10 mouse cellular contexts compared by ENCODE assay signal in the genomic region with DNA sequence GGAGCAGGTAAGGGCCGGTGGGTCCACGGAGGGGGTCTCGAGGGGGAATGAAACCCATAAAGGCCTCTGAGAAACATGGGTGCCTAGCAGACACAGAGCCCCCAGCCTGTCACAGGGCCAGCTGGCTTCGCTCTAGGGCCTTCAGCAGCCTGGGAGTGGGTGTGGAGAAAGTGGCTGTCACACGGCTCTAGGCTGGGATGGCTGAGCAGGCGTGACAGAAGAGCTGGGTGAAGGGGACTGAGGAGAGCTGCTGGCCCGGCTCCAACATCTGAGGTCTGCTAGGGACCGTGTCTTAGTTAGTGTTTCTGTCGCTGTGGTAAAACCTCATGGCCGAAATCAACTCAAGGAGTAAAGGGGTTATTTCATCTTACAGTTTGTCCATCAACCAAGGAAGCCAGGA. TPM values are rescaled to one million over a fixed set of nuclear protein-coding genes. Genes with fewer than 3 reads are reported as not detected.
DNase-seq lines count a peak whose midpoint lies in the region; ATAC-seq and TF ChIP-seq lines count a peak whose summit lies in the region.
"Had no signal": no experiment of that assay in that cellular context is flagged by ENCODE, and none has a peak within 500 bp of the region (broad histone marks: within the 10 kb centered on the region; RNA-seq: fewer than 3 reads in every experiment).

No protein-coding gene starts in this region.

- no peak for TF ChIP-seq POLR2A in lung, adult 2 months (IDR thresholded peaks at IDR 0.05; ENCODE audit: borderline replicate concordance, extremely low read depth, low read depth, low read length)

- no peak overlapping the region; the same call in 1 of the 2 replicates for H3K4me2 ChIP-seq in lung, embryonic 14.5 days

- H3K9me3 ChIP-seq in lung, embryonic 14.5 days (ENCODE audit: low read depth, low read length), result no peaks in the 10 kb centered on the region

- TF ChIP-seq CTCF in lung, embryonic 14.5 days (IDR thresholded peaks at IDR 0.05; ENCODE audit: low read depth), result no peak
- TF ChIP-seq CTCF in lung, adult 2 months (IDR thresholded peaks at IDR 0.05; ENCODE audit: insufficient read depth, low read length), result no peak

- 36% methylated on average over 10 of the region's 10 CpGs for WGBS in lung, embryonic 14.5 days
- WGBS in lung, adult 2 months, result 52% methylated on average over 10 of the region's 10 CpGs

- peaks cover 15% of the 10 kb centered on the region; the same call in 1 of the 2 replicates for H3K27me3 ChIP-seq in lung, embryonic 14.5 days (ENCODE audit: insufficient read depth, low read length)

- H3K27ac ChIP-seq in lung, embryonic 14.5 days (ENCODE audit: low read depth), result peak overlapping the region; percentile 69
- H3K27ac ChIP-seq: liver, embryonic 14.5 days had no signal

- no peak for DNase-seq in frontal cortex, postnatal 14 days (ENCODE audit: low spot score in 2 of 2)
- DNase-seq in lung, embryonic 14.5 days, result peak; percentile 91
- no peak for DNase-seq in lung, adult 2 months
- DNase-seq in frontal cortex, postnatal 36 days (ENCODE audit: low spot score in 2 of 2), result peak; percentile 71 to 77
- peak; percentile 55 to 56 for DNase-seq in right cerebral cortex, adult 2 months (ENCODE audit: low spot score in 2 of 2)
- DNase-seq in gastrocnemius, postnatal 4 days (ENCODE audit: low spot score in 2 of 2), result no peak
- DNase-seq in thymus, adult 18-20 months, result no peak
- DNase-seq: B cell, adult 2 months had no signal

- H3K4me3 ChIP-seq in lung, embryonic 14.5 days (ENCODE audit: low read depth, low read length), result no peak overlapping the region
- H3K4me3 ChIP-seq in lung, adult 2 months (replicated peaks; ENCODE audit: extremely low read depth, low read depth, low read length), result no peak overlapping the region

- H3K9ac ChIP-seq in lung, embryonic 14.5 days, result no peak overlapping the region
- H3K9ac ChIP-seq: liver, embryonic 14.5 days had no signal

- H3K36me3 ChIP-seq in lung, embryonic 14.5 days (ENCODE audit: insufficient read depth), result no peaks in the 10 kb centered on the region

- ATAC-seq in frontal cortex, adult (ENCODE audit: low TSS enrichment), result peak; percentile 21; the same call in 1 of the 2 replicates
- ATAC-seq in lung, embryonic 14.5 days (ENCODE audit: insufficient read depth), result peak; percentile 94

- H3K4me1 ChIP-seq in lung, embryonic 14.5 days (ENCODE audit: insufficient read depth), result peaks cover 27% of the 10 kb centered on the region
- no peaks in the 10 kb centered on the region for H3K4me1 ChIP-seq in lung, adult 2 months (ENCODE audit: control insufficient read depth, insufficient read depth, low read length)

RNA-seq across cellular contexts. Expression of gene Adgrb2, which starts 17.5 kb away (rescaled TPM):
- 2.0 TPM in 2 replicates for polyA plus RNA-seq in lung, embryonic 14.5 days (2014; fragmentation: Nextera tagmentation; extraction: Ambion mirVana)
- polyA plus RNA-seq in lung, adult 2 months (2012; rRNA removed), result 0.80 and 4.6 TPM in 2 replicates
- 1 to 10 TPM; 3.0 to 5.1 TPM for total RNA-seq in gastrocnemius, postnatal 4 days (2021)

RNA-seq across cellular contexts. Expression of gene Col16a1, which starts 45.5 kb away (rescaled TPM):
- polyA plus RNA-seq in lung, embryonic 14.5 days (2014; fragmentation: Nextera tagmentation; extraction: Ambion mirVana), result 55.7 and 59.5 TPM in 2 replicates
- polyA plus RNA-seq in lung, adult 2 months (2012; rRNA removed), result 27.9 and 31.8 TPM in 2 replicates
- 100 to 1,000 TPM; 125 to 153 TPM for total RNA-seq in gastrocnemius, postnatal 4 days (2021)

Comparison
In these comparisons a context has a peak if more than half of its experiments do, and no peak if none do; other contexts are left out.
1. DNase-seq: peak in lung, embryonic 14.5 days (single experiment), frontal cortex, postnatal 36 days (2 of 2) and right cerebral cortex, adult 2 months (2 of 2); none in frontal cortex, postnatal 14 days (0 of 2), lung, adult 2 months (single experiment), gastrocnemius, postnatal 4 days (0 of 2) and thymus, adult 18-20 months (0 of 2).